20 mouse cellular contexts compared by ENCODE assay signal in genomic region chr1:119248776-119249495, GRCm38 (mm10).
DNase-seq lines count a peak whose midpoint lies in the region; ATAC-seq and TF ChIP-seq lines count a peak whose summit lies in the region.
"Had no signal": no experiment of that assay in that cellular context is flagged by ENCODE, and none has a peak within 500 bp of the region (broad histone marks: within the 10 kb centered on the region; RNA-seq: fewer than 3 reads in every experiment).

No protein-coding gene starts in this region.

- no peak overlapping the region for H3K4me2 ChIP-seq in kidney, embryonic 16.5 days (replicated peaks; ENCODE audit: low read depth, low read length)
- H3K4me2 ChIP-seq: embryonic facial prominence, embryonic 12.5 days; forebrain, embryonic 12.5 days; hindbrain, embryonic 13.5 days; midbrain, embryonic 11.5 days had no signal

- no peaks in the 10 kb centered on the region for H3K36me3 ChIP-seq in kidney, embryonic 16.5 days (ENCODE audit: insufficient read depth, low read length)
- H3K36me3 ChIP-seq: embryonic facial prominence, embryonic 12.5 days; forebrain, embryonic 12.5 days; G1E; hindbrain, embryonic 13.5 days had no signal

- WGBS in kidney, embryonic 16.5 days: 87% methylated on average over 5 of the region's 5 CpGs

- intact Hi-C loops in left cerebral cortex, postnatal 14 days (cut with DNase I): no loop called here

- H3K9me3 ChIP-seq in kidney, embryonic 16.5 days (ENCODE audit: low read length): no peaks in the 10 kb centered on the region
- H3K9me3 ChIP-seq: embryonic facial prominence, embryonic 12.5 days; forebrain, embryonic 12.5 days; hindbrain, embryonic 13.5 days had no signal

- TF ChIP-seq POLR2A in brain, embryonic 14.5 days (IDR thresholded peaks at IDR 0.05; ENCODE audit: borderline replicate concordance, extremely low read depth, insufficient read depth, insufficient read length, poor library complexity, severe bottlenecking): no peak

- H3K4me3 ChIP-seq in kidney, embryonic 16.5 days (ENCODE audit: low read length): no peak overlapping the region
- H3K4me3 ChIP-seq: embryonic facial prominence, embryonic 12.5 days; forebrain, embryonic 12.5 days; hindbrain, embryonic 13.5 days had no signal

- no peak for ATAC-seq in kidney, embryonic 16.5 days (ENCODE audit: low FRiP score, low TSS enrichment)
- ATAC-seq: lung, postnatal 0 days; Patski had no signal

- peak; percentile 71 to 75 for DNase-seq in cerebellum, postnatal 10 days
- no peak for DNase-seq in cerebellum, postnatal 4 days (ENCODE audit: low spot score in 2 of 2)
- peak; percentile 20 to 45 for DNase-seq in kidney, adult 8-10 months
- peak; percentile 11 for DNase-seq in brain, embryonic 14.5 days (ENCODE audit: low read depth)
- DNase-seq in fat pad, adult 2 months (ENCODE audit: extremely low read depth, low read depth, low spot score): peak; percentile 34
- no peak for DNase-seq in left cerebral cortex, postnatal 14 days (ENCODE audit: low spot score in 2 of 2)
- DNase-seq: B cell, adult 2 months; gastrocnemius, postnatal 36 days; right cerebral cortex, postnatal 4 days; thymus, postnatal 14 days had no signal

- H3K4me1 ChIP-seq in kidney, embryonic 16.5 days (ENCODE audit: insufficient read depth, low read length): no peaks in the 10 kb centered on the region
- H3K4me1 ChIP-seq: embryonic facial prominence, embryonic 12.5 days; forebrain, embryonic 12.5 days; hindbrain, embryonic 13.5 days had no signal

- TF ChIP-seq CTCF in brain, embryonic 14.5 days (IDR thresholded peaks at IDR 0.05; ENCODE audit: borderline replicate concordance, extremely low read depth, insufficient read depth, insufficient read length): no peak

- H3K9ac ChIP-seq in kidney, embryonic 16.5 days (replicated peaks; ENCODE audit: low read length): no peak overlapping the region
- H3K9ac ChIP-seq: embryonic facial prominence, embryonic 12.5 days; forebrain, embryonic 12.5 days; hindbrain, embryonic 13.5 days had no signal

- H3K27ac ChIP-seq in kidney, embryonic 16.5 days (ENCODE audit: low read length): no peak overlapping the region
- H3K27ac ChIP-seq: embryonic facial prominence, embryonic 12.5 days; forebrain, embryonic 12.5 days; hindbrain, embryonic 13.5 days; kidney, postnatal 0 days had no signal

- no peaks in the 10 kb centered on the region for H3K27me3 ChIP-seq in kidney, embryonic 16.5 days (ENCODE audit: insufficient read depth, low read length)
- H3K27me3 ChIP-seq: CH12.LX; embryonic facial prominence, embryonic 12.5 days; forebrain, embryonic 12.5 days; hindbrain, embryonic 13.5 days; Patski had no signal

Comparison
In these comparisons a context has a peak if more than half of its experiments do, and no peak if none do; other contexts are left out.
1. DNase-seq: peak in cerebellum, postnatal 10 days (2 of 2), kidney, adult 8-10 months (2 of 2), brain, embryonic 14.5 days (single experiment) and fat pad, adult 2 months (single experiment); none in cerebellum, postnatal 4 days (0 of 2) and left cerebral cortex, postnatal 14 days (0 of 2).